In genomic region chr3:103176740-103177139, GRCm38 (mm10) we compare ENCODE assay signal across 25 mouse cellular contexts. TPM values are rescaled to one million over a fixed set of nuclear protein-coding genes. Genes with fewer than 3 reads are reported as not detected.
DNase-seq lines count a peak whose midpoint lies in the region; ATAC-seq and TF ChIP-seq lines count a peak whose summit lies in the region.
"Had no signal": no experiment of that assay in that cellular context is flagged by ENCODE, and none has a peak within 500 bp of the region (broad histone marks: within the 10 kb centered on the region; RNA-seq: fewer than 3 reads in every experiment).

No protein-coding gene starts in this region.

- WGBS in liver, postnatal 0 days (ENCODE audit: insufficient replicate concordance) = 57% methylated on average over 4 of the region's 4 CpGs

- peak overlapping the region; percentile 7; the same call in 1 of the 2 replicates for H3K4me2 ChIP-seq in liver, postnatal 0 days (ENCODE audit: low read depth, low read length)
- H3K4me2 ChIP-seq: embryonic facial prominence, embryonic 12.5 days; heart, embryonic 13.5 days; hindbrain, embryonic 12.5 days; midbrain, embryonic 12.5 days had no signal

- H3K9ac ChIP-seq in liver, postnatal 0 days (replicated peaks) = no peak overlapping the region
- H3K9ac ChIP-seq: embryonic facial prominence, embryonic 12.5 days; heart, embryonic 13.5 days; hindbrain, embryonic 12.5 days; midbrain, embryonic 12.5 days had no signal

- no peak overlapping the region for H3K27ac ChIP-seq in liver, postnatal 0 days (ENCODE audit: low read depth)
- H3K27ac ChIP-seq: embryonic facial prominence, embryonic 12.5 days; heart, embryonic 13.5 days; hindbrain, embryonic 12.5 days; midbrain, embryonic 12.5 days had no signal

- H3K4me1 ChIP-seq in G1E (ENCODE audit: insufficient read depth, low read depth, low read length) = peaks cover 44% of the 10 kb centered on the region
- peaks cover 14% of the 10 kb centered on the region for H3K4me1 ChIP-seq in liver, postnatal 0 days (ENCODE audit: insufficient read depth)

- peaks cover 61% of the 10 kb centered on the region for H3K36me3 ChIP-seq in G1E (replicated peaks)
- peaks cover 47% of the 10 kb centered on the region for H3K36me3 ChIP-seq in liver, postnatal 0 days (replicated peaks; ENCODE audit: insufficient read depth, low read length)

- DNase-seq in G1E (ENCODE audit: low spot score) = peak; percentile 21
- peak; percentile 20 for DNase-seq in c-Kit-negative CD71-positive TER-119-positive erythroid progenitor cells, embryonic 14.5 days (ENCODE audit: low read depth, low spot score)
- DNase-seq in liver, postnatal 0 days = no peak
- DNase-seq in right cerebral cortex, postnatal 10 days (ENCODE audit: low spot score in 2 of 2) = no peak
- no peak for DNase-seq in layer of hippocampus, postnatal 25 days (ENCODE audit: extremely low spot score in 1 of 2, low spot score in 1 of 2)
- DNase-seq in layer of hippocampus, postnatal 10 days (ENCODE audit: low spot score in 2 of 2) = no peak
- DNase-seq: adrenal gland, postnatal 25 days; cerebellum, adult 11-12 months; cerebellum, postnatal 10 days; gastrocnemius, postnatal 14 days; heart, adult 18-20 months; heart, postnatal 14 days; kidney, adult 8-10 months; kidney, postnatal 14 days; layer of hippocampus, postnatal 36 days; lung, adult 18-20 months; lung, postnatal 10 days; right cerebral cortex, postnatal 14 days; thymus, postnatal 25 days had no signal

- H3K27me3 ChIP-seq in G1E (ENCODE audit: insufficient read depth, low read length) = no peaks in the 10 kb centered on the region
- no peaks in the 10 kb centered on the region for H3K27me3 ChIP-seq in liver, postnatal 0 days (ENCODE audit: insufficient read depth, low read length)
- H3K27me3 ChIP-seq: embryonic facial prominence, embryonic 12.5 days; heart, embryonic 13.5 days; hindbrain, embryonic 12.5 days; midbrain, embryonic 12.5 days had no signal

- H3K4me3 ChIP-seq in G1E (ENCODE audit: low read depth, low read length) = no peak overlapping the region
- H3K4me3 ChIP-seq in liver, postnatal 0 days (ENCODE audit: low read depth, low read length) = no peak overlapping the region
- H3K4me3 ChIP-seq: embryonic facial prominence, embryonic 12.5 days; heart, embryonic 13.5 days; hindbrain, embryonic 12.5 days; midbrain, embryonic 12.5 days had no signal

- H3K9me3 ChIP-seq in G1E (replicated peaks) = peaks cover 15% of the 10 kb centered on the region
- no peaks in the 10 kb centered on the region for H3K9me3 ChIP-seq in liver, postnatal 0 days (ENCODE audit: low read length)
- H3K9me3 ChIP-seq: embryonic facial prominence, embryonic 12.5 days; heart, embryonic 13.5 days; hindbrain, embryonic 12.5 days; midbrain, embryonic 12.5 days had no signal

- ATAC-seq in G1E (ENCODE audit: extremely low read depth, insufficient number of reproducible peaks, low FRiP score, poor library complexity, severe bottlenecking) = peak; percentile 87
- peak; percentile 53 for ATAC-seq in erythroid progenitor cell, adult 5-6 weeks (replicated peaks; ENCODE audit: low FRiP score, poor library complexity, severe bottlenecking)
- peak; percentile 65 for ATAC-seq in liver, postnatal 0 days
- ATAC-seq: forebrain, embryonic 14.5 days had no signal

- TF ChIP-seq EP300 in liver, postnatal 0 days (IDR thresholded peaks at IDR 0.05; ENCODE audit: low read depth) = peak; percentile 98

- no peak for TF ChIP-seq CTCF in G1E (IDR thresholded peaks at IDR 0.05; ENCODE audit: low read depth, low read length)
- no peak for TF ChIP-seq CTCF in liver, postnatal 0 days (IDR thresholded peaks at IDR 0.05; ENCODE audit: low read depth)

RNA-seq across cellular contexts. Expression of gene Bcas2, which starts 5.3 kb away (rescaled TPM):
- total RNA-seq in G1E (2014; fragmentation: Nextera tagmentation) (132 and 147 TPM in 2 replicates), G1E (2017) (247 and 292 TPM in 2 replicates)
- 110 and 113 TPM in 2 replicates for polyA plus RNA-seq in G1E (2012)
- 125 and 145 TPM in 2 replicates for total RNA-seq in erythroid progenitor cell, adult 5-6 weeks (2015; ENCODE audit: low replicate concordance)
- 108 and 197 TPM in 2 replicates for total RNA-seq in erythroid progenitor cell, adult 5-6 weeks (2017; ENCODE audit: low replicate concordance)
- polyA plus RNA-seq in liver, postnatal 0 days (2015; fragmentation: Nextera tagmentation; extraction: Ambion mirVana) = 71.7 and 73.7 TPM in 2 replicates
- total RNA-seq in layer of hippocampus, postnatal 25 days (2021) = 10 to 100 TPM; 64.6 to 67.7 TPM
- 10 to 100 TPM; 75.0 to 79.2 TPM for total RNA-seq in layer of hippocampus, postnatal 10 days (2021)

Comparison
In these comparisons a context has a peak if more than half of its experiments do, and no peak if none do; other contexts are left out.
1. DNase-seq: peak in G1E (single experiment) and c-Kit-negative CD71-positive TER-119-positive erythroid progenitor cells, embryonic 14.5 days (single experiment); none in liver, postnatal 0 days (single experiment), right cerebral cortex, postnatal 10 days (0 of 2), layer of hippocampus, postnatal 25 days (0 of 2) and layer of hippocampus, postnatal 10 days (0 of 2).
2. Peak in every context shown above with its lines, with median percentiles within 50 percentile points of each other: ATAC-seq.